Mouse (Mus musculus): ENCODE data around the gene Popdc3.

- no peak for TF ChIP-seq CTCF (IDR thresholded peaks at IDR 0.05; ENCODE audit: borderline replicate concordance, extremely low read depth, insufficient read depth, insufficient read length)
- TF ChIP-seq POLR2A (IDR thresholded peaks at IDR 0.05; ENCODE audit: borderline replicate concordance, extremely low read depth, insufficient read depth, insufficient read length, poor library complexity, severe bottlenecking) = no peak
Measured at GRCm38 (mm10) chr10:45318922-45319321, 141.0 kb downstream of the Popdc3 start.

Data from brain, embryonic 14.5 days (tissue).